Mouse (Mus musculus): ENCODE measurements around the gene Man2b2. TPM values are rescaled to one million over a fixed set of nuclear protein-coding genes. Genes with fewer than 3 reads are reported as not detected.

The Man2b2 gene
- 13.7 and 16.2 TPM in 2 replicates for polyA plus RNA-seq (2012; rRNA removed)

GRCm38 (mm10) chr5:36829913-36830879 lies at the start of gene Man2b2:
Man2b2 (minus strand) TSS chr5:36830653.

GRCm38 (mm10) chr5:36868266-36869090 lies 38.0 kb upstream of the Man2b2 start, which contains the start of gene Ppp2r2c:
Ppp2r2c (plus strand) TSS chr5:36868513.

GRCm38 (mm10) chr5:36796296-36797014 lies 34.0 kb downstream of the Man2b2 start, which contains the start of gene Mrfap1:
Mrfap1 (minus strand) TSS chr5:36796772.

Other genes starting within 250 kb of the Man2b2 start
- 82.3 and 95.9 TPM in 2 replicates for gene Tbc1d14, start 237.4 kb downstream of the Man2b2 start, polyA plus RNA-seq (2012; rRNA removed)
- 40.1 and 48.8 TPM in 2 replicates for gene D5Ertd579e, start 134.6 kb downstream of the Man2b2 start, polyA plus RNA-seq (2012; rRNA removed)
- gene Bloc1s4, start 82.0 kb downstream of the Man2b2 start, polyA plus RNA-seq (2012; rRNA removed): 23.8 and 24.9 TPM in 2 replicates
- 204 and 217 TPM in 2 replicates for gene Mrfap1, start 33.9 kb downstream of the Man2b2 start, polyA plus RNA-seq (2012; rRNA removed)
- gene Ppp2r2c, start 37.9 kb upstream of the Man2b2 start, polyA plus RNA-seq (2012; rRNA removed): 40.1 and 40.7 TPM in 2 replicates
- gene Wfs1, start 158.6 kb upstream of the Man2b2 start, polyA plus RNA-seq (2012; rRNA removed): 4.8 and 6.8 TPM in 2 replicates